Mouse (Mus musculus) limb, embryonic 14.5 days (tissue): ENCODE results near the gene Ube2g2. TPM values are rescaled to one million over a fixed set of nuclear protein-coding genes. Genes with fewer than 3 reads are reported as not detected.

Experiments used
- ATAC-seq: fragments of 200-750 bp; cut with Nextera tagmentation; 2 replicates; pipeline ENCODE4 v1.8.0; 2017; ENCODE audit warnings: low read depth, moderate number of reproducible peaks, moderate TSS enrichment; ENCODE audit not compliant: low FRiP score
- DNase-seq: peaks from one replicate; pipeline ENCODE4 v3.0.0-alpha.2; 2015; ENCODE audit warnings: low spot score
- H3K27ac ChIP-seq: fragments of 300-500 bp; sonication (generic); replicated peaks from 2 replicates; pipeline ENCODE4 v1.5.1; 2014; ENCODE audit warnings: low read depth, mild to moderate bottlenecking, low read length, moderate library complexity, mixed read lengths
- H3K27me3 ChIP-seq: fragments of 300-500 bp; sonication (generic); 2 replicates; pipeline ENCODE4 v1.6.1; 2014; ENCODE audit warnings: low read length, mixed read lengths; ENCODE audit not compliant: control insufficient read depth, insufficient read depth
- H3K36me3 ChIP-seq: fragments of 300-500 bp; sonication (generic); 2 replicates; pipeline ENCODE4 v1.6.1; 2014; ENCODE audit warnings: mild to moderate bottlenecking, low read length, moderate library complexity, mixed read lengths; ENCODE audit not compliant: control insufficient read depth, insufficient read depth
- H3K4me1 ChIP-seq: fragments of 300-500 bp; sonication (generic); 2 replicates; pipeline ENCODE4 v1.6.1; 2014; ENCODE audit warnings: antibody characterized with exemption, low read length, mixed read lengths; ENCODE audit not compliant: control insufficient read depth, insufficient read depth
- H3K4me2 ChIP-seq: fragments of 300-500 bp; sonication (generic); replicated peaks from 2 replicates; pipeline ENCODE4 v1.6.1; 2014; ENCODE audit warnings: low read depth, mild to moderate bottlenecking, low read length, moderate library complexity; ENCODE audit not compliant: severe bottlenecking
- H3K4me3 ChIP-seq: fragments of 300-500 bp; sonication (generic); replicated peaks from 2 replicates; pipeline ENCODE4 v1.5.1; 2014; ENCODE audit warnings: low read length
- H3K9ac ChIP-seq: fragments of 300-500 bp; sonication (generic); 2 replicates; pipeline ENCODE4 v1.6.1; 2014; ENCODE audit warnings: mild to moderate bottlenecking, low read depth, low read length, moderate library complexity; ENCODE audit not compliant: severe bottlenecking
- H3K9me3 ChIP-seq: fragments of 300-500 bp; sonication (generic); 2 replicates; pipeline ENCODE4 v1.6.1; 2016; ENCODE audit warnings: low read length; ENCODE audit not compliant: control insufficient read depth
- POLR2A ChIP-seq: fragments of 200-500 bp; IDR thresholded peaks from 2 replicates; pipeline ENCODE4 v1.8.0; 2012; ENCODE audit warnings: inconsistent platforms, mild to moderate bottlenecking, moderate library complexity, borderline replicate concordance; ENCODE audit not compliant: insufficient read depth, insufficient read length; ENCODE audit errors: extremely low read depth
- WGBS: fragments of 180-500 bp; shearing (Covaris S2); extraction: QIAGEN DNeasy Blood & Tissue Kit; methylation state at CpG from one replicate; pipeline ENCODE4 v1.1.7; 2014; 5-methylcytosine and 5-hydroxymethylcytosine counted together
- polyA plus RNA-seq, 2 experiments: library from polyadenylated mRNA; depleted of rRNA in 1 of 2; stranded (reverse) in 1 of 2; unstranded in 1 of 2; fragments of >200 nt; fragmentation: Nextera tagmentation in 1 of 2; extraction: Ambion mirVana in 1 of 2; gene quantifications; 2 replicates each; pipeline versions ENCODE4 v1.2.1 to v1.2.3; 2012 to 2014

Gene Ube2g2
- polyA plus RNA-seq, 2 experiments: 55.1 to 58.6 TPM

GRCm38 (mm10) chr10:77629163-77629562 lies 7.1 kb downstream of the Ube2g2 start:
- Histone ChIP-seq H3K4me2 (no peak overlapping the region), H3K9ac (no peak overlapping the region), H3K4me1 (peaks cover 2% of the 10 kb centered on the region; the same call in 1 of the 2 replicates), H3K27me3 (no peaks in the 10 kb centered on the region), H3K36me3 (peaks cover 35% of the 10 kb centered on the region), H3K9me3 (no peaks in the 10 kb centered on the region), H3K4me3 (no peak overlapping the region), H3K27ac (no peak overlapping the region)
- TF ChIP-seq POLR2A: no peak
- DNase-seq (no peak), ATAC-seq (no peak)
- WGBS: 87% methylated on average over 3 of the region's 3 CpGs

DNA sequence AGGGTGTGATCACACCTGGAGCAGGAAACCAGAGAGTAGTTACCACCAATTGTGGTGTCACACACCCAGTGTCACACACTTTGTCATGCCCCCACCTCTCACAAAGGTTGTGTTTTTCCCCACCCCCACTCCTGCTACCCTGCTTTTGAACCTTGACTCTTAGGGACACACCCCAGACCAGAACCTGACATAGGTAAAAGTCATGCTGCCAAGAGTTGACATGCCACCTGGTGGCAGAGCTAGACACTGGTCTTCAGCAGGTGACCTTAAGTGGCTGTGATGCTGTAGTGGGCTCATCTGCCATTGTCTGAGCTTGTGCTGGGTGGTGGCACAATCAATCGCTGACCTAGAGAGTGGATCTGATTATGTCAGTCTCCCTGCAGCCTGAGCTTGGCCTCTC lies 7.9 kb downstream of the Ube2g2 start:
- TF ChIP-seq POLR2A: no peak
- Histone ChIP-seq H3K4me1 (no peaks in the 10 kb centered on the region), H3K4me3 (no peak overlapping the region), H3K27ac (no peak overlapping the region), H3K36me3 (peaks cover 37% of the 10 kb centered on the region), H3K9ac (no peak overlapping the region), H3K27me3 (no peaks in the 10 kb centered on the region), H3K4me2 (no peak overlapping the region), H3K9me3 (no peaks in the 10 kb centered on the region)
- no peak for DNase-seq
- ATAC-seq: no peak
- 88% methylated on average over 1 of the region's 1 CpGs for WGBS

DNA sequence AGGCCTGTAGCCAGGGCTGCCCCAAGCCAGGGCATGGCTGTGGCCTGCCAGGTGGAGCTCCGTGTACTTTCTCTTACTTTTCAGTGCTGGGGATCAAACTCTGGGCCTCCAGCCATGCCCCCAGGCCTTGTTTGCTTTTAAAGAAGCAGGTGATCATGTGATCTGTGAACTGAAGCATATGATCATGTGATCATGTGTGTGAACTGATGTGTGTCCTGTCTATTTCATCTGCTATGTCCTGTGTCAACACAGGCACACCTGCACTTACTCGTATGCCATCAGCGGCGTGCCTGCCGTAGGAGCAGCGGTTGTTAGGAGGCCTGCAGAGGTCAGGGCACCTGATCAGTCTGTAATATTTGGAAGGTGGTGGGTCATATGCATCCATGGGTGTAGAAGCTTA lies 11.9 kb downstream of the Ube2g2 start:
- ATAC-seq: no peak
- 87% methylated on average over 6 of the region's 6 CpGs for WGBS
- DNase-seq: no peak

DNA sequence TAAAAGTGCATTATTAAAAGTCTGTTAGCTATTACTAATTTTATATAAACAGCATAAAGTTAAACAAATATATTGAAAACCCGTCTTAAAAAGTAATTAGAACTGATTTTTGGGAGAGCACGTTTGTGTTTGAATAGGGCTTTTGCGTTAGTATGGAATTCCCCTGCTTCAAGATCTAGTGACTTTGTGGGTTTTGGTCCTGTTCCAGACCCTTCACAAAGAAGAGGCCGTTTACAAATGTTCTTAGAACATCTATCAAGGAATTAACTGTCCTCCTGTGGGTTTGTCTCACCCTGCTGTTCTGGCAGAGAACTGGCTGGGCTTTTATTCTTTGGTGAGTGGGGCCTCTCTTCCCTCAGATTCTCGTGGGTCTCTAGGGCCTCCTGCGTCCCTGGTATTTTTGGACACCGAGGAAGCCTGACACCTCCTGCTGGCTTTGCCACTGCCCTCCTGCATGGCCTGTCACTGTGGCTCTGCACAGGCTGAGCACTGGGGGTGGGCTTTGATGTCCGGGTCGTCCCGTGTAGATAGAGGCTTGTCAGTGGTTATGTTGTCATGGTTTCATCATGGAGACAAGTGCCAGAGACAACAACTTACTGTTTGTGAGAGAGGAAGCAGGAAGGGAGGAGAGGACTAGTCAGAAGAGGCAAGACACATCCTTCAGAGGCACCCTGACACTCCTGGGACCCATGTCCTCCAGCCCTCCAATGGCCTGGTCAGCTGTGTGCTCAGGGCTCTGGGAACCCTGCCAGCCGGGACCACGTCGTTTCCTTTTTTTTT lies 12.6 kb downstream of the Ube2g2 start:
- H3K27me3 ChIP-seq: no peaks in the 10 kb centered on the region
- H3K27ac ChIP-seq: no peak overlapping the region
- H3K4me1 ChIP-seq: no peaks in the 10 kb centered on the region
- no peaks in the 10 kb centered on the region for H3K9me3 ChIP-seq
- no peak for DNase-seq
- H3K4me2 ChIP-seq: no peak overlapping the region
- H3K9ac ChIP-seq: no peak overlapping the region
- no peak for ATAC-seq
- no peak overlapping the region for H3K4me3 ChIP-seq
- 69% methylated on average over 13 of the region's 13 CpGs for WGBS
- H3K36me3 ChIP-seq: peaks cover 70% of the 10 kb centered on the region
- no peak for TF ChIP-seq POLR2A

More for the DNA sequence above, 11.9 kb downstream of the Ube2g2 start:
- H3K27ac ChIP-seq: no peak overlapping the region
- no peaks in the 10 kb centered on the region for H3K9me3 ChIP-seq
- H3K36me3 ChIP-seq: peaks cover 67% of the 10 kb centered on the region
- no peak for TF ChIP-seq POLR2A
- H3K9ac ChIP-seq: no peak overlapping the region
- H3K4me1 ChIP-seq: no peaks in the 10 kb centered on the region
- H3K27me3 ChIP-seq: no peaks in the 10 kb centered on the region
- H3K4me2 ChIP-seq: no peak overlapping the region
- H3K4me3 ChIP-seq: no peak overlapping the region

DNA sequence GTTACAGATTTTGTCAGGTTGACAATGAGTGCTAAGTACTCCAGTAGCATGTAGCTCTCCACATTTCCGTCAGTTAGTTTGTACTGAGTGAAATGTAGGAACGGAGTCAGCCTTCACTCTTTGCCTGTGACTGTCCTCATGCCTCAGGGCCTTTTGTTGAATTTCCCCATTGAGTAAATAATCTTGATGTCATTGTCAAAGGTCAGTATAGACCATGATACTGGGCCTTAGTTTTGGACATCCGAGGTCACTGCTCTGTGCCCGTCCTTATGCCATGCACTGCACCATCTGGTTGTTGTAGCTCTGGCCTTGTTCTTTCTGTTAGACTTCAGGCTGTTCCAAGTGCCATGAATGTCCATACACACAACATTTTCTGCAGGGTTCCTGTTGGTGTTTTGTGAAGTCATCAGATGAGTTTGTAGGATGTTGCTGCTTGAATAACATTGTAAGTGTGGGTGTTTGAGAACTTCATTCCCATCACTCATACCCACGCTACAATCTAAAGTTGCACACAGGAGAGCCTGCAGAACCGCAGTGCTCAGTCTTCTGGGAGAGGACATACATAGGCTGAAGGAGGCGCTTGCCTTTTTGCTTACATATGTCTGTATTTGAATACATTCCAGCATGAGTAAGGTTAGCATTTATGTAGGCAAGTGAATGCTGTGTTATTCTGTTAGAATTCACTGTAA lies 14.3 kb downstream of the Ube2g2 start:
- Histone ChIP-seq H3K9me3 (no peaks in the 10 kb centered on the region), H3K4me3 (no peak overlapping the region), H3K4me1 (no peaks in the 10 kb centered on the region), H3K27ac (no peak overlapping the region), H3K4me2 (no peak overlapping the region), H3K27me3 (no peaks in the 10 kb centered on the region), H3K36me3 (peaks cover 75% of the 10 kb centered on the region), H3K9ac (no peak overlapping the region)
- ATAC-seq (no peak), DNase-seq (no peak)
- TF ChIP-seq POLR2A: no peak
- 92% methylated on average over 7 of the region's 7 CpGs for WGBS
